Mouse (Mus musculus) forebrain, embryonic 15.5 days (tissue): Measurements from ENCODE around the gene Cd37. TPM values are rescaled to one million over a fixed set of nuclear protein-coding genes. Genes with fewer than 3 reads are reported as not detected.
"Not testable (repeated sequence)": the region's sequence is repeated elsewhere in the genome, so short reads cannot be mapped to it uniquely, and the experiment has no call there.

Source experiments
- ATAC-seq: fragments of 200-750 bp; cut with Nextera tagmentation; replicated peaks from 2 replicates; pipeline ENCODE4 v1.8.0; 2017; ENCODE audit warnings: mild to moderate bottlenecking, moderate TSS enrichment, moderate library complexity
- H3K27ac ChIP-seq: fragments of 300-500 bp; sonication (generic); replicated peaks from 2 replicates; pipeline ENCODE4 v1.5.1; 2015; ENCODE audit warnings: mild to moderate bottlenecking, inconsistent platforms
- H3K27me3 ChIP-seq: fragments of 300-500 bp; sonication (generic); 2 replicates; pipeline ENCODE4 v1.6.1; 2015; ENCODE audit warnings: inconsistent platforms
- H3K36me3 ChIP-seq: fragments of 300-500 bp; sonication (generic); 2 replicates; pipeline ENCODE4 v1.6.1; 2015; ENCODE audit warnings: mild to moderate bottlenecking, inconsistent platforms
- H3K4me1 ChIP-seq: fragments of 300-500 bp; sonication (generic); 2 replicates; pipeline ENCODE4 v1.6.1; 2015; ENCODE audit warnings: inconsistent platforms
- H3K4me2 ChIP-seq: fragments of 300-500 bp; sonication (generic); replicated peaks from 2 replicates; pipeline ENCODE4 v1.6.1; 2015; ENCODE audit warnings: mild to moderate bottlenecking, inconsistent platforms
- H3K4me3 ChIP-seq: fragments of 300-500 bp; sonication (generic); 2 replicates; pipeline ENCODE4 v1.5.1; 2015; ENCODE audit warnings: mild to moderate bottlenecking, inconsistent platforms
- H3K9ac ChIP-seq: fragments of 300-500 bp; sonication (generic); replicated peaks from 2 replicates; pipeline ENCODE4 v1.6.1; 2015; ENCODE audit warnings: mild to moderate bottlenecking, inconsistent platforms
- H3K9me3 ChIP-seq: fragments of 300-500 bp; sonication (generic); 2 replicates; pipeline ENCODE4 v1.6.1; 2016; ENCODE audit warnings: inconsistent platforms
- WGBS: fragments of 180-500 bp; shearing (Covaris S2); methylation state at CpG from one replicate; pipeline ENCODE4 v1.1.7; 2015; ENCODE audit warnings: mixed read lengths; 5-methylcytosine and 5-hydroxymethylcytosine counted together
- polyA plus RNA-seq: library from polyadenylated mRNA; unstranded; fragments of >200 nt; fragmentation: Nextera tagmentation; extraction: Ambion mirVana; gene quantifications from 2 replicates; pipeline ENCODE4 v1.2.1, GENCODE M21; 2015

Cd37 gene
- polyA plus RNA-seq, 1 experiment from 2014 or later, result 1.6 TPM

GRCm38 (mm10) chr7:45255822-45256221, 16.9 kb upstream of the Cd37 start:
- H3K4me2 ChIP-seq, H3K27me3 ChIP-seq, H3K27ac ChIP-seq, H3K4me3 ChIP-seq, H3K9ac ChIP-seq, ATAC-seq, H3K9me3 ChIP-seq, H3K36me3 ChIP-seq, H3K4me1 ChIP-seq: not testable (repeated sequence)
- WGBS, result 87% methylated on average over 7 of the region's 7 CpGs

GRCm38 (mm10) chr7:45253806-45254205, 14.9 kb upstream of the Cd37 start:
- Histone ChIP-seq H3K4me2 (no peak overlapping the region), H3K9me3 (no peaks in the 10 kb centered on the region), H3K36me3 (no peaks in the 10 kb centered on the region), H3K27me3 (no peaks in the 10 kb centered on the region), H3K27ac (no peak overlapping the region), H3K9ac (no peak overlapping the region), H3K4me1 (no peaks in the 10 kb centered on the region), H3K4me3 (no peak overlapping the region)
- ATAC-seq, result no peak
- 92% methylated on average over 8 of the region's 8 CpGs for WGBS

- Histone ChIP-seq H3K27ac (no peak overlapping the region), H3K9me3 (no peaks in the 10 kb centered on the region), H3K9ac (no peak overlapping the region), H3K4me3 (no peak overlapping the region), H3K27me3 (no peaks in the 10 kb centered on the region), H3K4me2 (no peak overlapping the region), H3K4me1 (no peaks in the 10 kb centered on the region), H3K36me3 (no peaks in the 10 kb centered on the region)
- WGBS, result 30% methylated on average over 3 of the region's 3 CpGs
- no peak for ATAC-seq
Observed at GRCm38 (mm10) chr7:45247666-45248065, 8.8 kb upstream of the Cd37 start.

- 77% methylated on average over 6 of the region's 6 CpGs for WGBS
- H3K9ac ChIP-seq, result peak overlapping the region; percentile 25
- no peak overlapping the region for H3K27ac ChIP-seq
- ATAC-seq, result no peak
- no peaks in the 10 kb centered on the region for H3K27me3 ChIP-seq
- H3K36me3 ChIP-seq, result no peaks in the 10 kb centered on the region
- H3K4me2 ChIP-seq, result peak overlapping the region; percentile 63
- H3K9me3 ChIP-seq, result no peaks in the 10 kb centered on the region
- peaks cover 6% of the 10 kb centered on the region for H3K4me1 ChIP-seq
- H3K4me3 ChIP-seq, result peak overlapping the region; percentile 35
Observed at GRCm38 (mm10) chr7:45241389-45241749, 2.5 kb upstream of the Cd37 start.

- H3K36me3 ChIP-seq, result no peaks in the 10 kb centered on the region
- WGBS, result 8% methylated on average over 51 of the region's 53 CpGs
- H3K4me3 ChIP-seq, result peak within 1 kb of the TSS; percentile 35
- peaks cover 6% of the 10 kb centered on the region for H3K4me1 ChIP-seq
- ATAC-seq, result peak; percentile 67; the same call in 1 of the 2 replicates
- peak within 1 kb of the TSS; percentile 25 for H3K9ac ChIP-seq
- H3K4me2 ChIP-seq, result peak within 1 kb of the TSS; percentile 63
- H3K27me3 ChIP-seq, result no peaks in the 10 kb centered on the region
- H3K9me3 ChIP-seq, result no peaks in the 10 kb centered on the region
- no peak within 1 kb of the TSS for H3K27ac ChIP-seq
Observed at GRCm38 (mm10) chr7:45240633-45241388, 1.9 kb upstream of the Cd37 start, which contains the start of gene Slc6a16. Gene Slc6a16, plus strand, starts transcription at chr7:45241085.

GRCm38 (mm10) chr7:45240109-45240508, 1.2 kb upstream of the Cd37 start:
- H3K27me3 ChIP-seq, result no peaks in the 10 kb centered on the region
- ATAC-seq, result no peak
- WGBS, result 60% methylated on average over 7 of the region's 7 CpGs

GRCm38 (mm10) chr7:45237747-45238699, 892 bp downstream of the Cd37 start:
- 74% methylated on average over 17 of the region's 17 CpGs for WGBS
- Histone ChIP-seq H3K27ac (no peak overlapping the region), H3K9me3 (no peaks in the 10 kb centered on the region), H3K27me3 (no peaks in the 10 kb centered on the region), H3K4me2 (no peak overlapping the region), H3K4me3 (no peak overlapping the region), H3K36me3 (no peaks in the 10 kb centered on the region), H3K9ac (no peak overlapping the region), H3K4me1 (peaks cover 29% of the 10 kb centered on the region)
- no peak for ATAC-seq

More at GRCm38 (mm10) chr7:45240109-45240508, 1.2 kb upstream of the Cd37 start:
- Histone ChIP-seq H3K36me3 (no peaks in the 10 kb centered on the region), H3K4me3 (no peak overlapping the region), H3K9me3 (no peaks in the 10 kb centered on the region), H3K27ac (no peak overlapping the region), H3K4me2 (no peak overlapping the region; the same call in 1 of the 2 replicates), H3K4me1 (peaks cover 8% of the 10 kb centered on the region), H3K9ac (no peak overlapping the region)

GRCm38 (mm10) chr7:45235656-45236180, 3.2 kb downstream of the Cd37 start:
- Histone ChIP-seq H3K27me3 (no peaks in the 10 kb centered on the region), H3K36me3 (peaks cover 3% of the 10 kb centered on the region; the same call in 1 of the 2 replicates), H3K9me3 (no peaks in the 10 kb centered on the region), H3K4me1 (peaks cover 27% of the 10 kb centered on the region), H3K4me2 (peak overlapping the region; percentile 35), H3K27ac (peak overlapping the region; percentile 46), H3K9ac (0 out of 2 replicates have a peak overlapping the region, but pooled peaks have one; percentile 14), H3K4me3 (peak overlapping the region; percentile 5; the same call in 1 of the 2 replicates)
- 33% methylated on average over 17 of the region's 17 CpGs for WGBS
- ATAC-seq, result no peak

GRCm38 (mm10) chr7:45234922-45235571, 3.9 kb downstream of the Cd37 start:
- WGBS, result 6% methylated on average over 21 of the region's 21 CpGs
- Histone ChIP-seq H3K4me2 (peak overlapping the region; percentile 35), H3K9me3 (no peaks in the 10 kb centered on the region), H3K9ac (0 out of 2 replicates have a peak overlapping the region, but pooled peaks have one; percentile 14), H3K27ac (peak overlapping the region; percentile 46), H3K4me1 (peaks cover 25% of the 10 kb centered on the region), H3K4me3 (peak overlapping the region; percentile 5), H3K36me3 (peaks cover 3% of the 10 kb centered on the region; the same call in 1 of the 2 replicates), H3K27me3 (no peaks in the 10 kb centered on the region)
- peak; percentile 80 for ATAC-seq

- Histone ChIP-seq H3K4me1 (peaks cover 25% of the 10 kb centered on the region), H3K27ac (peak overlapping the region; percentile 81), H3K4me2 (peak overlapping the region; percentile 35), H3K9me3 (no peaks in the 10 kb centered on the region), H3K4me3 (peak overlapping the region; percentile 5), H3K27me3 (no peaks in the 10 kb centered on the region), H3K36me3 (peaks cover 3% of the 10 kb centered on the region; the same call in 1 of the 2 replicates), H3K9ac (0 out of 2 replicates have a peak overlapping the region, but pooled peaks have one; percentile 5)
- 8% methylated on average over 29 of the region's 29 CpGs for WGBS
- ATAC-seq, result peak; percentile 15; the same call in 1 of the 2 replicates
Observed at GRCm38 (mm10) chr7:45234333-45234841, 4.5 kb downstream of the Cd37 start.
